19 mouse cellular contexts compared by ENCODE assay signal in genomic region chr13:24710968-24711367, GRCm38 (mm10). TPM values are rescaled to one million over a fixed set of nuclear protein-coding genes. Genes with fewer than 3 reads are reported as not detected.
DNase-seq lines count a peak whose midpoint lies in the region; ATAC-seq and TF ChIP-seq lines count a peak whose summit lies in the region.
"Had no signal": no experiment of that assay in that cellular context is flagged by ENCODE, and none has a peak within 500 bp of the region (broad histone marks: within the 10 kb centered on the region; RNA-seq: fewer than 3 reads in every experiment).

No protein-coding gene starts in this region.

- no peaks in the 10 kb centered on the region for H3K27me3 ChIP-seq in heart, embryonic 15.5 days
- H3K27me3 ChIP-seq: limb, embryonic 13.5 days had no signal

- H3K9ac ChIP-seq in heart, embryonic 15.5 days = no peak overlapping the region
- H3K9ac ChIP-seq: limb, embryonic 13.5 days; lung, embryonic 14.5 days; midbrain, embryonic 12.5 days had no signal

- no peak overlapping the region for H3K4me3 ChIP-seq in heart, embryonic 15.5 days
- H3K4me3 ChIP-seq in layer of hippocampus, adult 2 months = no peak overlapping the region
- no peak overlapping the region for H3K4me3 ChIP-seq in brown adipose tissue, adult 24 weeks (ENCODE audit: insufficient read depth, low read depth, low read length)
- H3K4me3 ChIP-seq: limb, embryonic 13.5 days; midbrain, embryonic 12.5 days had no signal

- H3K36me3 ChIP-seq in heart, embryonic 15.5 days = no peaks in the 10 kb centered on the region; the same call in 1 of the 2 replicates
- H3K36me3 ChIP-seq: limb, embryonic 13.5 days had no signal

- WGBS in heart, embryonic 15.5 days = 57% methylated on average over 7 of the region's 7 CpGs

- no peak for ATAC-seq in heart, embryonic 15.5 days (replicated peaks; ENCODE audit: insufficient number of reproducible peaks, insufficient read depth, low FRiP score, low read depth)
- ATAC-seq in megakaryocyte progenitor cell, adult 5-6 weeks (replicated peaks; ENCODE audit: poor library complexity) = peak; percentile 83
- no peak for ATAC-seq in cerebellum, adult (ENCODE audit: insufficient number of reproducible peaks, low FRiP score, low TSS enrichment)

- intact Hi-C loops in heart, postnatal 14 days (cut with DNase I) = loop anchor here (5.0 kb wide), 1 partner anchor 66 kb away; no protein-coding TSS in a partner anchor

- peak overlapping the region; percentile 43 for H3K27ac ChIP-seq in heart, embryonic 15.5 days
- peak overlapping the region; percentile 5; the same call in 1 of the 2 replicates for H3K27ac ChIP-seq in layer of hippocampus, adult 2 months
- H3K27ac ChIP-seq in brown adipose tissue, adult 24 weeks (replicated peaks; ENCODE audit: low read depth, low read length) = peak overlapping the region; percentile 15; the same call in 1 of the 2 replicates
- H3K27ac ChIP-seq: limb, embryonic 13.5 days; midbrain, embryonic 12.5 days had no signal

- peaks cover 28% of the 10 kb centered on the region for H3K4me1 ChIP-seq in heart, embryonic 15.5 days (replicated peaks)
- no peaks in the 10 kb centered on the region for H3K4me1 ChIP-seq in brown adipose tissue, adult 24 weeks (ENCODE audit: control insufficient read depth, insufficient read depth, insufficient read length, low read length)
- H3K4me1 ChIP-seq: limb, embryonic 13.5 days had no signal

- no peaks in the 10 kb centered on the region for H3K9me3 ChIP-seq in heart, embryonic 15.5 days (replicated peaks)
- H3K9me3 ChIP-seq: limb, embryonic 13.5 days; midbrain, embryonic 12.5 days had no signal

- no peak for DNase-seq in heart, postnatal 14 days
- DNase-seq in layer of hippocampus, adult 2 months (ENCODE audit: low spot score in 2 of 2) = no peak
- DNase-seq in layer of hippocampus, adult 8-10 months (ENCODE audit: low spot score in 2 of 2) = no peak
- DNase-seq in cerebellum, postnatal 4 days (ENCODE audit: low spot score in 2 of 2) = no peak
- DNase-seq: adrenal gland, postnatal 10 days; cerebellum, adult 9-11 months; kidney, postnatal 14 days; layer of hippocampus, postnatal 36 days; lung, embryonic 14.5 days; right cerebral cortex, postnatal 25 days had no signal

- no peak for TF ChIP-seq CTCF in layer of hippocampus, adult 2 months (conservative IDR thresholded peaks at IDR 0.05)

- H3K4me2 ChIP-seq in heart, embryonic 15.5 days = no peak overlapping the region
- H3K4me2 ChIP-seq: limb, embryonic 13.5 days; lung, embryonic 14.5 days; midbrain, embryonic 12.5 days had no signal

RNA-seq across cellular contexts. Expression of gene Armh2, which starts 30.1 kb away (rescaled TPM):
- polyA plus RNA-seq in heart, embryonic 15.5 days (2015; fragmentation: Nextera tagmentation; extraction: Ambion mirVana) = not detected in 2 replicates
- not detected for total RNA-seq in heart, postnatal 14 days (2021)
- not detected for total RNA-seq in layer of hippocampus, adult 2 months (2021)
- not detected for total RNA-seq in layer of hippocampus, adult 8-10 months (2022)
- not detected in 2 replicates for polyA plus RNA-seq in brown adipose tissue, adult 24 weeks (2012; ENCODE audit: insufficient read depth, insufficient read length, missing spikeins)
- not detected in 2 replicates for total RNA-seq in megakaryocyte progenitor cell, adult 5-6 weeks (2015)
- total RNA-seq in megakaryocyte progenitor cell, adult 5-6 weeks (2017) = not detected in 2 replicates
- total RNA-seq: adrenal gland, postnatal 10 days; ES-E14; layer of hippocampus, postnatal 36 days had no signal
- polyA plus RNA-seq: C2C12; gonadal fat pad, adult 2 months; limb, embryonic 13.5 days; lung, embryonic 14.5 days; midbrain, embryonic 12.5 days had no signal

RNA-seq across cellular contexts. Expression of gene Gmnn, which starts 50.8 kb away (rescaled TPM):
- 90.7 and 102 TPM in 2 replicates for polyA plus RNA-seq in heart, embryonic 15.5 days (2015; fragmentation: Nextera tagmentation; extraction: Ambion mirVana)
- 10 to 100 TPM; 32.6 to 34.4 TPM for total RNA-seq in heart, postnatal 14 days (2021)
- 1 to 10 TPM; 2.3 to 2.9 TPM for total RNA-seq in layer of hippocampus, adult 2 months (2021)
- 1 to 10 TPM; 2.0 to 5.6 (median 3.0) TPM for total RNA-seq in layer of hippocampus, adult 8-10 months (2022)
- polyA plus RNA-seq in brown adipose tissue, adult 24 weeks (2012; ENCODE audit: insufficient read depth, insufficient read length, missing spikeins) = 52.2 and 53.3 TPM in 2 replicates
- 185 and 201 TPM in 2 replicates for total RNA-seq in megakaryocyte progenitor cell, adult 5-6 weeks (2015)
- total RNA-seq in megakaryocyte progenitor cell, adult 5-6 weeks (2017) = 207 and 229 TPM in 2 replicates

Comparison
In these comparisons a context has a peak if more than half of its experiments do, and no peak if none do; other contexts are left out.
1. RNA of gene Gmnn, which starts 50.8 kb away (total RNA-seq): 185 to 229 TPM in megakaryocyte progenitor cell, adult 5-6 weeks; 32.6 to 34.4 TPM in heart, postnatal 14 days, 2.0 to 5.6 TPM in layer of hippocampus, adult 8-10 months and 2.3 to 2.9 TPM in layer of hippocampus, adult 2 months; every median in the first group is over 4 times any median in the second.
2. Peak in every context shown above with its lines, with median percentiles within 50 percentile points of each other: H3K27ac ChIP-seq.